In genomic region chr4:59011446-59011845, GRCm38 (mm10) we compare ENCODE assay signal across 18 mouse cellular contexts. TPM values are rescaled to one million over a fixed set of nuclear protein-coding genes. Genes with fewer than 3 reads are reported as not detected.
"Had no signal": no experiment of that assay in that cellular context is flagged by ENCODE, and none has a peak within 500 bp of the region (broad histone marks: within the 10 kb centered on the region; RNA-seq: fewer than 3 reads in every experiment).

No protein-coding gene starts in this region.

- DNase-seq: kidney, adult 11 months; kidney, adult 9 months; kidney, postnatal 36 days; layer of hippocampus, adult 9-11 months; layer of hippocampus, postnatal 36 days; lung, adult 2 months; lung, postnatal 36 days; midbrain, embryonic 14.5 days; right cerebral cortex, adult 18-20 months had no signal

- H3K9ac ChIP-seq: limb, embryonic 12.5 days; liver, embryonic 14.5 days; neural tube, embryonic 15.5 days had no signal

- ATAC-seq: lung, postnatal 0 days had no signal

- H3K4me3 ChIP-seq: limb, embryonic 12.5 days; midbrain, embryonic 10.5 days; myocyte; neural tube, embryonic 15.5 days had no signal

- H3K27me3 ChIP-seq: limb, embryonic 12.5 days; neural tube, embryonic 15.5 days had no signal

- H3K9me3 ChIP-seq: limb, embryonic 12.5 days; midbrain, embryonic 10.5 days; neural tube, embryonic 15.5 days had no signal

- H3K36me3 ChIP-seq: midbrain, embryonic 10.5 days had no signal

- H3K4me2 ChIP-seq: limb, embryonic 12.5 days; neural tube, embryonic 15.5 days had no signal

- H3K27ac ChIP-seq: kidney, postnatal 0 days; limb, embryonic 12.5 days; liver, embryonic 14.5 days; midbrain, embryonic 10.5 days; neural tube, embryonic 15.5 days; stomach, postnatal 0 days had no signal

RNA-seq across cellular contexts. Expression of gene Gm20503, which starts 8.4 kb away (rescaled TPM):
- polyA plus RNA-seq: lung, adult 2 months; urinary bladder, adult 2 months had no signal
